Mouse (Mus musculus) testis, adult 2 months (tissue): Measurements from ENCODE around the gene Mageb18. TPM values are rescaled to one million over a fixed set of nuclear protein-coding genes. Genes with fewer than 3 reads are reported as not detected.
A peak's percentile ranks its signal among the peaks of the same experiment; 100 is the strongest.

Experiments used
- H3K27ac ChIP-seq: fragments of 200-500 bp; 2 replicates; pipeline ENCODE4 v1.5.1; 2012; ENCODE audit warnings: low read depth, low read length; ENCODE audit not compliant: control insufficient read depth, insufficient read depth
- H3K27me3 ChIP-seq: fragments of 200-500 bp; 2 replicates; pipeline ENCODE4 v1.6.1; 2012; ENCODE audit warnings: mild to moderate bottlenecking, low read length, moderate library complexity; ENCODE audit not compliant: control insufficient read depth, insufficient read depth
- H3K36me3 ChIP-seq: fragments of 200-500 bp; 2 replicates; pipeline ENCODE4 v1.6.1; 2012; ENCODE audit warnings: mild to moderate bottlenecking, low read length; ENCODE audit not compliant: control insufficient read depth, insufficient read depth
- H3K4me1 ChIP-seq: fragments of 200-500 bp; 2 replicates; pipeline ENCODE4 v1.6.1; 2012; ENCODE audit warnings: low read length; ENCODE audit not compliant: control insufficient read depth, insufficient read depth
- H3K4me3 ChIP-seq: fragments of 200-500 bp; 2 replicates; pipeline ENCODE4 v1.5.1; 2012; ENCODE audit warnings: low read depth, mild to moderate bottlenecking, low read length, moderate library complexity, mixed read lengths; ENCODE audit not compliant: control insufficient read depth
- CTCF ChIP-seq: fragments of 200-500 bp; IDR thresholded peaks from 2 replicates; pipeline ENCODE4 v1.5.1; 2012; ENCODE audit warnings: low read depth, mild to moderate bottlenecking, inconsistent platforms, low read length, moderate library complexity; ENCODE audit not compliant: control insufficient read depth, insufficient read depth, insufficient replicate concordance
- POLR2A ChIP-seq: fragments of 200-500 bp; IDR thresholded peaks from 2 replicates; pipeline ENCODE4 v1.6.1; 2012; ENCODE audit warnings: low read depth, mild to moderate bottlenecking, inconsistent platforms, low read length, moderate library complexity; ENCODE audit not compliant: control insufficient read depth
- polyA plus RNA-seq: library from polyadenylated mRNA; depleted of rRNA; stranded (reverse); fragments of >200 nt; gene quantifications from 2 replicates; pipeline ENCODE4 v1.2.3, GENCODE M21; 2012; rRNA removed

The Mageb18 gene
- polyA plus RNA-seq, 1 experiment: 0.64 TPM

DNA sequence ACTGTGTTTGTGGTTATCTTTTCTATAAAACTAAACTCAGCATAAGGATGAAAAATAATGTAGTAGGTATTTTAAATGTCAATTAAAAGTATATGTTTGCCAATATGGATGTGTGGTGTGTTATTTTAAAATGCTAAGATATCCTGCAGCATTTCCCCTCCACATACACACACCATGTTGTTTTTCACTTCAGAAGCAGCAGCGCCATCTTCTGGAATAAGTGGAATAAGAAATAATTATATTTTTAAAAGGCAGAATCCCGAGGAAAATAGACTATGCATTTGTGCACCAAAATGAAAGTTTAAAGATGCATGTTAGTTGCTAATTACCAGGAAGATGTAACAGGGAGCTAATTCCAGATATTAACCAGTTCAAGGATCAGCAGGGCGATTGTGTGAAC, 138.9 kb downstream of the Mageb18 start:
- Histone ChIP-seq H3K27me3 (no peaks in the 10 kb centered on the region), H3K4me3 (no peak overlapping the region), H3K4me1 (no peaks in the 10 kb centered on the region), H3K27ac (no peak overlapping the region), H3K36me3 (no peaks in the 10 kb centered on the region)
- TF ChIP-seq POLR2A: no peak
- TF ChIP-seq CTCF: no peak

DNA sequence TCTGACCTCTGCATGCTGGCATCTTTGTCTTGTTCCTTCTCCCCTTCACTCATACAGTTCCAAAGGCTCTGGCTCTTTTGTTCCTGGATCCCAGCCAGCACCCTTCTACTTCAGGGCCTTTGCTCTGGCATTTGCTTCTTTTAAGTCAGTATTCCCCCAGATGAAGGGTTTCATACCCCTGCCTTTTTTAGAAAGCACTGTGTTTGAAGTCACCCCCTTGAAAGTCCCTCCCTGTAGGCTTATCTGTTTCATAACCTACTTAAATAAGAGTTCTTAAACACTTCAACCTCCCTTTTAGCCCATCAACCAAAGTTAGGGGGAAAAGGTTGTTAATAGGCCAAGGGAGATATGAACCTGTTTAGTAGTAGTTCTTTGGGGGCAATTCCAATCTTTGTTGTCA, 212.0 kb downstream of the Mageb18 start:
- Histone ChIP-seq H3K4me3 (no peak overlapping the region), H3K27ac (no peak overlapping the region), H3K36me3 (no peaks in the 10 kb centered on the region), H3K4me1 (no peaks in the 10 kb centered on the region), H3K27me3 (no peaks in the 10 kb centered on the region)
- TF ChIP-seq CTCF (no peak), POLR2A (no peak)

DNA sequence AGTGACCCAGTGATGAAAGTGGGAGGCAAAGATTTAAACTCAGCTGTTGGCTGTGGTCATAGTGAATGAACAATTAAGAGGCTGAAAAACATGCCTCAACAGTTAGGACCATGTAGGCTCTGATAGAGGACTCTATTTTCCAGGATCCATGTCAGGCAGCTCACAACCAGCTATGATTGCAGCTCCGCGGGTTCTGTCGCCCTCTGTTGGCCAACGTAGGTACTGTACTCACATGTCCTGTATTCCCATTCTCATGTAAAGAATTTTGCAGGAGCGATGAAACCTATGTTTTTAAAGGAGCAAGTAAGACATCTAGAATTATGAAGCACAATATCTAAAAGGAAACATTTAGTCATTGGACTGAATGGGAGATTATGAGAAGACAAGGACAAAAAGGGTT, 256.4 kb downstream of the Mageb18 start:
- Histone ChIP-seq H3K27me3 (no peaks in the 10 kb centered on the region), H3K27ac (no peak overlapping the region), H3K4me3 (no peak overlapping the region), H3K4me1 (no peaks in the 10 kb centered on the region), H3K36me3 (no peaks in the 10 kb centered on the region)
- TF ChIP-seq POLR2A (no peak), CTCF (peak; percentile 65; the same call in 1 of the 2 replicates)

DNA sequence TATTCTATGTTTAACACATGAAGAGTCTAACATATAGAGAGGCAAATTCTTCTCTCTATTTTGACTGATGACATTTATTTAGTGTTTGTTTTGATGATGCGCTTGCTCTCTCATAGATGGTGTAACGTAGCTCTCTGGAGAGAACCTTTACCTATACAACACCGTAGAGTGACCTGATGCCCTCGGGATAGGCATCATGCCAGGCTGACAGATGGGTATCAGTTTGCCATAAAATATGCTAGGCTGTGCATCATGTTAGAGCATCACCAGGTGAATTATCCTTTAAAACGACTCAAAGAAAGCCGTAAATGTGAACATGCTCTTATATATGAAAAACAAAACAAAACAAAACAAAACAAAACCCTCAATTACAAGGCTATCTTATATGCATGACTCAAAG, 258.5 kb downstream of the Mageb18 start:
- Histone ChIP-seq H3K27me3 (no peaks in the 10 kb centered on the region), H3K27ac (no peak overlapping the region), H3K4me1 (no peaks in the 10 kb centered on the region), H3K4me3 (no peak overlapping the region), H3K36me3 (no peaks in the 10 kb centered on the region)
- TF ChIP-seq CTCF (no peak), POLR2A (no peak)

GRCm38 (mm10) chrX:92339551-92339950, 259.8 kb downstream of the Mageb18 start:
- H3K27me3 ChIP-seq: no peaks in the 10 kb centered on the region
- no peak overlapping the region for H3K27ac ChIP-seq
- no peaks in the 10 kb centered on the region for H3K36me3 ChIP-seq
- TF ChIP-seq CTCF: no peak
- no peak for TF ChIP-seq POLR2A
- no peaks in the 10 kb centered on the region for H3K4me1 ChIP-seq
- no peak overlapping the region for H3K4me3 ChIP-seq

DNA sequence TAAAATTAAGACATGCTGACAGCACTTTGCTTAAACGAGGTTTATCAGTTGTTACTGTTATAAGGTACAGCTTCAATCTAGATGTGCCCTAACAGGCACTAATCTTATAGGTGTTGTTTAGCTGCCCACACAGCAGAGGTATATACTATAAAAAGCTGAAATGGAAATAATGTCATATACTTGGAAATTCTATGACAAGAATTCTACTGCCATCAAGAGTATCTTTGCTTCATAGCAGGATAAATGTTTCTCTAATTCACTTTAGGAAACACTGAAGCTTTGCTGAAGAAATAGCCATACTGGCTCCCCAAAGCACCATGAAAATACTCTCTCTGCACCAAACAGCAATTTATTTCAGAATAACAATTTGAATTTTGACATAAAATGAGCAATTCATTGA, 265.9 kb downstream of the Mageb18 start:
- H3K4me3 ChIP-seq: no peak overlapping the region
- no peaks in the 10 kb centered on the region for H3K36me3 ChIP-seq
- no peaks in the 10 kb centered on the region for H3K27me3 ChIP-seq
- TF ChIP-seq POLR2A: no peak
- no peak for TF ChIP-seq CTCF
- no peaks in the 10 kb centered on the region for H3K4me1 ChIP-seq
- H3K27ac ChIP-seq: no peak overlapping the region

DNA sequence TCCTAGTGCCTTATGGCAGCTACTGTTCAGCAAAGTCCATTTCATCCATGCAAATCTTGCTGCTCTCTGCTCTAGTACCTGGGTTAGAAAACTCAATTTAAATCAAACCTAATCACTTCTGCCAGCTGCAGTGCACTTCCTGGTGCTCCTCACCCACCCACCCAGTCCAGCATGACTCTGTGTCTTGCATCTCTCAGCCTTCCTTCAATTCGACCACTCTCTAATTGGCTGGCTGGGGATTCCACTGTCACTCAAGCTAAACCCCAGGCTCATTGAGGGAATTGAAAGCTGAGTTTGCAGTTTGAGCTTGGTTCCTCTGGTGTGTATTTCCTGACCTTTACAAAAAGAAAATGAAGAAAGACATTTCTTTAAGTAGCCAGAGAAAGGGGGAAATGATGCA, 275.8 kb downstream of the Mageb18 start:
- no peaks in the 10 kb centered on the region for H3K27me3 ChIP-seq
- TF ChIP-seq CTCF (no peak), POLR2A (no peak)

DNA sequence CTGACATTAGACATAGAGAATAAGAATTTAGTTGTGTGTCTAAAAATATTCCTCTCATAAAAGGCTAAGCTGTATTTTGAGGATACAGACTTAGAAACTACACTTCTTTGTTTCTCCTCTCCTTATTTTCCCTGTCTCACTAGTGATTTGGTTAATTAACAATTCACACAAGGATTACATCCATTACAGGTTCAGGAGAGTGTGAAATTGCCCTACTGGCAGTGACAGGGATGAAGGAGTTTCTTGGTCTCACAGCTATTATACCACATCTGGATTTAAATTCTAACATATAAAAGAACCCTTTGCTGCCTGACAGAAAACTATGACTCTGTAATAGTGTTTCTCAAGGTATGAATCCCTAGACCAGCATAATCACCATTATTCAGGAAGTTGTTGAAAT, 318.8 kb downstream of the Mageb18 start:
- Histone ChIP-seq H3K36me3 (no peaks in the 10 kb centered on the region), H3K27me3 (no peaks in the 10 kb centered on the region), H3K4me3 (no peak overlapping the region), H3K27ac (no peak overlapping the region), H3K4me1 (no peaks in the 10 kb centered on the region)
- TF ChIP-seq CTCF (no peak), POLR2A (no peak)

More for the DNA sequence above, 275.8 kb downstream of the Mageb18 start:
- Histone ChIP-seq H3K4me1 (no peaks in the 10 kb centered on the region), H3K36me3 (no peaks in the 10 kb centered on the region), H3K27ac (no peak overlapping the region), H3K4me3 (no peak overlapping the region)

Other genes starting within 250 kb of the Mageb18 start
- 183 and 229 TPM in 2 replicates for gene Gm5941, start 109.6 kb downstream of the Mageb18 start, polyA plus RNA-seq